Comparison of ENCODE assay signal across 8 mouse cellular contexts in genomic region chr2:147012623-147013184, GRCm38 (mm10). TPM values are rescaled to one million over a fixed set of nuclear protein-coding genes. Genes with fewer than 3 reads are reported as not detected.
A peak's percentile ranks its signal among the peaks of the same experiment; 100 is the strongest.
DNase-seq lines count a peak whose midpoint lies in the region; ATAC-seq and TF ChIP-seq lines count a peak whose summit lies in the region.

Gene Xrn2 (plus strand): TSS chr2:147012996.

- peaks cover 55% of the 10 kb centered on the region for H3K79me2 ChIP-seq in C2C12 (ENCODE audit: control insufficient read depth, insufficient read depth)
- peaks cover 10% of the 10 kb centered on the region; the same call in 1 of the 2 replicates for H3K79me2 ChIP-seq in liver, adult 2 months (ENCODE audit: control insufficient read depth, insufficient read depth, low read length)
- H3K79me2 ChIP-seq in myocyte (ENCODE audit: control insufficient read depth, insufficient read depth): peaks cover 43% of the 10 kb centered on the region

- peak; percentile 93 for ATAC-seq in heart, embryonic 11.5 days (replicated peaks; ENCODE audit: insufficient number of reproducible peaks, low FRiP score, low TSS enrichment)
- ATAC-seq in kidney, embryonic 16.5 days (ENCODE audit: low FRiP score, low TSS enrichment): peak; percentile 95

- peaks cover 41% of the 10 kb centered on the region for H3K79me3 ChIP-seq in C2C12 (ENCODE audit: low read depth)

- peak within 1 kb of the TSS; percentile 96 for H3K9ac ChIP-seq in heart, embryonic 11.5 days (ENCODE audit: low read depth, low read length)
- peak within 1 kb of the TSS; percentile 92 for H3K9ac ChIP-seq in kidney, embryonic 16.5 days (replicated peaks; ENCODE audit: low read length)
- H3K9ac ChIP-seq in liver, adult 2 months (ENCODE audit: low read depth, low read length): peak within 1 kb of the TSS; percentile 90

- H3K27ac ChIP-seq in heart, embryonic 11.5 days (ENCODE audit: low read depth, low read length): peak within 1 kb of the TSS; percentile 89
- peak within 1 kb of the TSS; percentile 100 for H3K27ac ChIP-seq in kidney, embryonic 16.5 days (ENCODE audit: low read length)
- H3K27ac ChIP-seq in liver, adult 2 months (replicated peaks; ENCODE audit: insufficient read depth, low read depth, low read length): peak within 1 kb of the TSS; percentile 98

- TF ChIP-seq POLR2A in brain, embryonic 14.5 days (IDR thresholded peaks at IDR 0.05; ENCODE audit: borderline replicate concordance, extremely low read depth, insufficient read depth, insufficient read length, poor library complexity, severe bottlenecking): peak; percentile 84; the same call in 1 of the 2 replicates
- peak; percentile 68; the same call in 1 of the 2 replicates for TF ChIP-seq POLR2A in liver, adult 2 months (IDR thresholded peaks at IDR 0.05; ENCODE audit: extremely low read depth, insufficient read depth, low read length)
- peak; percentile 88 for TF ChIP-seq POLR2A in myocyte (IDR thresholded peaks at IDR 0.05; ENCODE audit: insufficient read length, low read depth)

- no peaks in the 10 kb centered on the region for H3K9me3 ChIP-seq in erythroblast, embryonic 14.5 days (ENCODE audit: control insufficient read depth, low read length)
- H3K9me3 ChIP-seq in heart, embryonic 11.5 days (replicated peaks; ENCODE audit: control insufficient read depth, low read length): no peaks in the 10 kb centered on the region
- no peaks in the 10 kb centered on the region for H3K9me3 ChIP-seq in kidney, embryonic 16.5 days (ENCODE audit: low read length)

- no peak for TF ChIP-seq CTCF in C2C12 (IDR thresholded peaks at IDR 0.05; ENCODE audit: control insufficient read depth, insufficient read depth, insufficient read length)
- no peak for TF ChIP-seq CTCF in brain, embryonic 14.5 days (IDR thresholded peaks at IDR 0.05; ENCODE audit: borderline replicate concordance, extremely low read depth, insufficient read depth, insufficient read length)
- no peak for TF ChIP-seq CTCF in liver, adult 2 months (IDR thresholded peaks at IDR 0.05; ENCODE audit: low read depth, low read length)

- under 1% methylated on average over 37 of the region's 37 CpGs for WGBS in heart, embryonic 11.5 days (ENCODE audit: insufficient replicate concordance)
- under 1% methylated on average over 37 of the region's 37 CpGs for WGBS in kidney, embryonic 16.5 days
- under 1% methylated on average over 37 of the region's 37 CpGs for WGBS in liver, adult 2 months

- H3K4me3 ChIP-seq in C2C12 (ENCODE audit: insufficient read depth, poor library complexity, severe bottlenecking) (peak within 1 kb of the TSS; percentile 80), myocyte (peak within 1 kb of the TSS; percentile 93)
- peak within 1 kb of the TSS; percentile 96 for H3K4me3 ChIP-seq in erythroblast, embryonic 14.5 days (replicated peaks)
- H3K4me3 ChIP-seq in heart, embryonic 11.5 days (ENCODE audit: low read depth, low read length): peak within 1 kb of the TSS; percentile 75
- H3K4me3 ChIP-seq in kidney, embryonic 16.5 days (ENCODE audit: low read length): peak within 1 kb of the TSS; percentile 97
- peak within 1 kb of the TSS; percentile 85 for H3K4me3 ChIP-seq in liver, adult 2 months (ENCODE audit: insufficient read depth, low read depth, low read length)

- peaks cover 30% of the 10 kb centered on the region for H3K4me1 ChIP-seq in erythroblast, embryonic 14.5 days (ENCODE audit: control insufficient read depth)
- no peaks in the 10 kb centered on the region; the same call in 1 of the 2 replicates for H3K4me1 ChIP-seq in heart, embryonic 11.5 days (ENCODE audit: control insufficient read depth, insufficient read depth, low read length)
- H3K4me1 ChIP-seq in kidney, embryonic 16.5 days (ENCODE audit: insufficient read depth, low read length): peaks cover 18% of the 10 kb centered on the region
- H3K4me1 ChIP-seq in liver, adult 2 months (ENCODE audit: control insufficient read depth, insufficient read depth, low read length): peaks cover 10% of the 10 kb centered on the region

- peak; percentile 99 for DNase-seq in brain, embryonic 14.5 days (ENCODE audit: low read depth)
- peak; percentile 85 for DNase-seq in liver, adult 2 months (ENCODE audit: extremely low read depth, low read depth, low spot score)
- peak; percentile 96 for DNase-seq in splenic B cell, adult 2 months (ENCODE audit: low read depth, low spot score)

- H3K4me2 ChIP-seq in heart, embryonic 11.5 days: peak within 1 kb of the TSS; percentile 58
- peak within 1 kb of the TSS; percentile 61 for H3K4me2 ChIP-seq in kidney, embryonic 16.5 days (replicated peaks; ENCODE audit: low read depth, low read length)
- peak within 1 kb of the TSS; percentile 99 for H3K4me2 ChIP-seq in myocyte (ENCODE audit: low read depth)

- H3K36me3 ChIP-seq in C2C12 (ENCODE audit: control insufficient read depth, insufficient read depth) (peaks cover 17% of the 10 kb centered on the region), myocyte (ENCODE audit: control insufficient read depth, insufficient read depth) (no peaks in the 10 kb centered on the region)
- peaks cover 6% of the 10 kb centered on the region for H3K36me3 ChIP-seq in erythroblast, embryonic 14.5 days (ENCODE audit: control insufficient read depth)
- no peaks in the 10 kb centered on the region for H3K36me3 ChIP-seq in heart, embryonic 11.5 days (ENCODE audit: control insufficient read depth, insufficient read depth, low read length)
- H3K36me3 ChIP-seq in kidney, embryonic 16.5 days (ENCODE audit: insufficient read depth, low read length): no peaks in the 10 kb centered on the region
- no peaks in the 10 kb centered on the region for H3K36me3 ChIP-seq in liver, adult 2 months (ENCODE audit: control insufficient read depth, insufficient read depth, low read length)
- H3K36me3 ChIP-seq in splenic B cell, adult 2 months (ENCODE audit: control insufficient read depth, insufficient read depth, low read length, poor library complexity, severe bottlenecking): no peaks in the 10 kb centered on the region

- H3K27me3 ChIP-seq in C2C12 (ENCODE audit: control insufficient read depth, insufficient read depth, insufficient read length): no peaks in the 10 kb centered on the region
- H3K27me3 ChIP-seq in erythroblast, embryonic 14.5 days (ENCODE audit: control insufficient read depth): no peaks in the 10 kb centered on the region
- no peaks in the 10 kb centered on the region for H3K27me3 ChIP-seq in heart, embryonic 11.5 days (ENCODE audit: control insufficient read depth, insufficient read depth, low read length)
- H3K27me3 ChIP-seq in kidney, embryonic 16.5 days (ENCODE audit: insufficient read depth, low read length): no peaks in the 10 kb centered on the region
- no peaks in the 10 kb centered on the region for H3K27me3 ChIP-seq in liver, adult 2 months (ENCODE audit: control insufficient read depth, insufficient read depth, low read length)
- no peaks in the 10 kb centered on the region for H3K27me3 ChIP-seq in myocyte (ENCODE audit: control insufficient read depth, insufficient read depth, insufficient read length)
- H3K27me3 ChIP-seq in splenic B cell, adult 2 months (ENCODE audit: control insufficient read depth, insufficient read depth, low read length, poor library complexity, severe bottlenecking): no peaks in the 10 kb centered on the region

- peak within 1 kb of the TSS; percentile 99 for H3ac ChIP-seq in C2C12 (ENCODE audit: control insufficient read depth, insufficient read length, low read depth)
- peak within 1 kb of the TSS; percentile 77 for H3ac ChIP-seq in myocyte (ENCODE audit: control insufficient read depth, insufficient read length)

TF ChIP-seq in C2C12, 6 proteins besides CTCF, POLR2A, EP300 and RAD21:
- TF ChIP-seq FOSL1 (IDR thresholded peaks at IDR 0.05; ENCODE audit: insufficient read depth, low read length, poor library complexity, severe bottlenecking) (no peak), MAX (IDR thresholded peaks at IDR 0.05) (peak; percentile 97), CEBPB (IDR thresholded peaks at IDR 0.05; ENCODE audit: low read depth) (no peak), MYOD1 (IDR thresholded peaks at IDR 0.05; ENCODE audit: control insufficient read depth, insufficient read length, low read depth) (no peak), MYOG (IDR thresholded peaks at IDR 0.05; ENCODE audit: control insufficient read depth, extremely low read depth, insufficient read length) (no peak), USF1 (IDR thresholded peaks at IDR 0.05; ENCODE audit: low read depth) (peak; percentile 68)

TF ChIP-seq in myocyte, 11 proteins besides CTCF, POLR2A, EP300 and RAD21:
- no peak for TF ChIP-seq MYOG (IDR thresholded peaks at IDR 0.05; ENCODE audit: control insufficient read depth in 1 of 3, insufficient read depth in 1 of 3, insufficient read length in 2 of 3, low read depth in 2 of 3)
- no peak for TF ChIP-seq MYOD1 (IDR thresholded peaks at IDR 0.05; ENCODE audit: control insufficient read depth in 1 of 3, insufficient read length in 2 of 3, low read depth in 2 of 3)
- peak; percentile 78 for TF ChIP-seq POLR2AphosphoS2 (IDR thresholded peaks at IDR 0.05; ENCODE audit: insufficient read length, low read depth)
- TF ChIP-seq USF1 (IDR thresholded peaks at IDR 0.05; ENCODE audit: low read depth): peak; percentile 79
- TF ChIP-seq TCF12 (IDR thresholded peaks at IDR 0.05; ENCODE audit: insufficient read depth, poor library complexity, severe bottlenecking): no peak

RNA-seq across cellular contexts. Expression of gene Xrn2, which starts in this region (rescaled TPM):
- 46.2 TPM for polyA plus RNA-seq in C2C12 (2012; fragmentation: generic; extraction: Trizol)
- polyA plus RNA-seq in brain, embryonic 14.5 days (2012; rRNA removed): 54.2 and 55.9 TPM in 2 replicates
- 0.28 and 0.66 TPM in 2 replicates for polyA plus RNA-seq in erythroblast, embryonic 14.5 days (2012)
- 70.3 and 71.7 TPM in 2 replicates for polyA plus RNA-seq in heart, embryonic 11.5 days (2014; fragmentation: Nextera tagmentation; extraction: Ambion mirVana)
- 78.5 and 80.0 TPM in 2 replicates for polyA plus RNA-seq in kidney, embryonic 16.5 days (2015; fragmentation: Nextera tagmentation; extraction: Ambion mirVana)
- 35.8 and 57.9 TPM in 2 replicates for total RNA-seq in liver, adult 2 months (2014; rRNA removed)
- 13.5 and 14.5 TPM in 2 replicates for polyA plus RNA-seq in liver, adult 2 months (2012; rRNA removed)
- polyA plus RNA-seq in myocyte (2012; fragmentation: generic; extraction: Trizol): 40.7 TPM

Comparison
In these comparisons a context has a peak if more than half of its experiments do, and no peak if none do; other contexts are left out.
1. Peak in every context shown above with its lines: DNase-seq, ATAC-seq, H3K4me3 ChIP-seq and H3K27ac ChIP-seq.